Mouse (Mus musculus): ENCODE measurements around the gene Atf5.

- TF ChIP-seq EP300 (IDR thresholded peaks at IDR 0.05; ENCODE audit: insufficient read depth, low read depth, low read length) (no peak), CTCF (IDR thresholded peaks at IDR 0.05) (no peak), POLR2A (IDR thresholded peaks at IDR 0.05; ENCODE audit: insufficient read depth, low read depth, low read length) (no peak)
These were observed 5.5 kb downstream of the Atf5 start for GRCm38 (mm10) chr7:44810819-44811557.

Data from heart, adult 2 months (tissue).